Mouse (Mus musculus) liver, embryonic 14.5 days (tissue): ENCODE measurements around the gene Lbhd2.

Experiments used
- CTCF ChIP-seq: IDR thresholded peaks from 2 replicates; pipeline ENCODE4 v1.5.1; 2016; ENCODE audit warnings: antibody characterized with exemption, low read depth, control low read depth
- EP300 ChIP-seq: IDR thresholded peaks from 2 replicates; pipeline ENCODE4 v1.6.1; 2016; ENCODE audit warnings: antibody characterized with exemption, low read depth

- no peak for TF ChIP-seq EP300
- TF ChIP-seq CTCF = no peak
These were observed 43.8 kb downstream of the Lbhd2 start for GRCm38 (mm10) chr12:111450359-111450758.
